Mouse (Mus musculus) Muller cell, postnatal 12 days (primary cell): Measurements from ENCODE around the gene Tex45.

ENCODE experiments used
- DNase-seq: peaks from one replicate; pipeline ENCODE4 v3.0.0-alpha.2; 2015; ENCODE audit errors: inconsistent ontology term

The Tex45 gene

DNA sequence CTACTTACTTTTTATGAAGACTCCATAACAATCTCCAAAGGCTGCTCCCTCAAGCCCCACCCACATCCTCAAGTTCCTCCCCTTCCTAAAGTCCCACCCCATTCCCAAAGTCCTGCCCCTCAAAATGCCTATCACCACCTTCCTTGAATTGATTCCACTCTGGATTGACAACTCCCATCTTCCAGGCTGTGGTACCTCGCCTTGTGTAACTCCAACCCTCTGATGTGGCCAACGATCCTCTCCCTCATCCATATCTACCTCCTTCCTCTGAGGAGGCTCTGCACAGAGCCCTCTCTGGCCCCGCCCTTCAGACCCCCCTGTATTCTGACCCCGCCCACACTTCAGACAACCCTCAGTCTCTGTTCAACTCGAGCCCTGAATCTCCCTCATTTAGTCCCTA, 14.5 kb downstream of the Tex45 start:
- no peak for DNase-seq

DNA sequence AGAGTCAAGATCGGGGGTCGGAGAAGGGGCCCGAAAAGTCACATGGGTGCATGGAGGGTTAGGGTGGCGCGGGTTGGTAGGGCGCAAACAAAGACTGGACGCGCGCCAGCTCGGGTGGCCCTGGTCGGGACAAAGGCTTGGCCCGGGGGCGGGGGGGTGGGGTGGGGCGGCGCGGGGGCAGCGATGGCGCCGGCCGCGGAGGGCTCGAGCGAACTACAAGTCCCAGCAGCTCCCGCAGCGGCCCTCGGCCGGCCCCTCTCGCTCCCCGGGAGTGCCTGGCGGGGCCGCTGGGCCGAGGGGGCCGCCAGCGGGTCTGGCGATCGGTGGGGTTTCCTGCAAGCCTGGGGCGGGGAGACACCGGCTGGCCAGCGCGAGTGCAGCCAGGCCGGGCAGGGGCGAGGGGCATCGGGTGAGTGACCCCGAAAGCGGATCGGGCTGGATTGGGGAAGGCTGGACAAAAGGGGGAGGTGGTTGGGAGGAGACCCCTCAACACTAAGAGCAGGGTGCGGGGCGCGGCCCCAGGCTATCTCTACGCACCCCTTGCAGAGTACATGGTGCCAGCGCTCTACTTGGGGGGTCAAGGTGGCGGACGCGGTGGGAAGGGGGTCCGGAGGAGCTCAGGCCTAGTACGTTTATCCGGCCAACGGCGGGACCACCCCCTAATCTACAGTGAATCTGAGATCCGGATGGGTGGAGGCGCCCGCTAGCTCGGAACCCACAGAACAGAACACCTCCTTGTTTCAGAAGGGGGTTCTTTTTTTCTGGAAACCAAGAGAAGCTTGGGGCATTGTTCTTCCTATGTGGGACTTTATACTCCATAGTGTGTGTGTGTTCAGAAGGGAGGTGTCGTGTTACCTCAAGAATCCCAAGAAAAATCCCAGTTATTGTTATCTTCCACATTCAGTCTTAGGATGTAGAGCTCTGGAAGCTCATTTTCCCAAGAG, 22.5 kb downstream of the Tex45 start, which contains the start of gene Zfp358:
Zfp358 (plus strand) TSS at position 238 of the 944 bp plus-strand sequence.
- peak; percentile 81 for DNase-seq

DNA sequence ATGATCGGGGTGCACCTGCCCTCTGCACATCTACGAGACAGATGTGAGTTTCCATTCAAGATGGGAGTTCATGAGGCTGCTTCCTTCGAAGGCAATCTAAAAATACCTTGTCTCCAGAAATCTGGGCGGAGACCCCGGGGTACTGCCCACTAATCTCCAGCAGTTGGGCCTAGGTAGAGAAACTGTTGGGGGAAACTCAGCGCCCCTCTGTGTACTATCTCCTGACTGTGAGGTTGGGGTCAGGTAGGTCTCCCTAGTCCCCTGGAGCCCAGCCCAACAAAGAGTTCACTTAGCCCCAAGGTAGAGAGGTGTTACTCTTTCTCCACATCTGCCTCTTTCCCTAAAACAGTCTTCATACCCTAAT, 23.2 kb downstream of the Tex45 start:
- DNase-seq: no peak

DNA sequence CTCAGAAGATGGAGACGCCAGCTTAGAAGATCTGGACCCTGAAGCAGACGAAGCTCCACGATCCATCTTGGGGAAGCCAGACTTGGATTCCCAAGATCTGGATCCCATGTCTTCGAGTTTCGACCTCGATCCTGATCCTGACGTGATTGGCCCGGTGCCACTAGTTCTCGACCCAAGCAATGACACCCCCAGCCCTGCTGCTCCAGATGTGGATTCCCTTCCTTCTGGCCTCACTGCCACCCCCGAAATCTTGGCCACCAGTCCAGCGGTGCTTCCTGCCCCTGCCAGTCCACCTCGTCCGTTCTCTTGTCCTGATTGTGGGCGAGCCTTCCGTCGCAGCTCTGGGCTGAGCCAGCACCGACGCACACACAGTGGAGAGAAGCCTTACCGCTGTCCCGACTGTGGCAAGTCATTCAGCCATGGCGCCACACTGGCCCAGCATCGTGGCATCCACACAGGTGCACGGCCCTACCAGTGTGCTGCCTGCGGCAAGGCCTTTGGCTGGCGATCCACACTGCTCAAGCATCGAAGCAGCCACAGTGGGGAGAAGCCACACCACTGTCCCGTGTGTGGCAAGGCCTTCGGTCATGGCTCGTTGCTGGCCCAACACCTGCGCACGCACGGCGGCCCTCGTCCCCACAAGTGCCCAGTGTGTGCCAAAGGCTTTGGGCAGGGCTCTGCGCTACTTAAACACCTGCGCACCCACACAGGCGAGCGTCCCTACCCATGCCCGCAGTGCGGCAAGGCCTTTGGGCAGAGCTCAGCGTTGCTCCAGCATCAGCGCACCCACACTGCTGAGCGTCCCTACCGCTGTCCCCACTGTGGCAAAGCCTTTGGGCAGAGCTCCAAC, 25.1 kb downstream of the Tex45 start:
- DNase-seq: no peak

DNA sequence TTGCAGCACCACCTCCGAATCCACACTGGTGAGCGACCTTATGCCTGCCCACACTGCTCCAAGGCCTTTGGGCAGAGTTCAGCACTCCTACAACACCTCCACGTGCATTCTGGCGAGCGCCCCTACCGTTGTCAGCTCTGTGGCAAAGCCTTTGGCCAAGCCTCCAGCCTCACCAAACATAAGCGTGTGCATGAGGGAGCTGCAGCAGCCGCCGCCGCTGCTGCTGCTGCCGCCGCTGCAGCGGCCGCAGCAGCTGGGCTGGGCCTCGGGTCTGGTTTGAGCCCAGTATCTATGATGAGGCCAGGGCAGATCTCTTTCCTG, 25.7 kb downstream of the Tex45 start:
- no peak for DNase-seq

DNA sequence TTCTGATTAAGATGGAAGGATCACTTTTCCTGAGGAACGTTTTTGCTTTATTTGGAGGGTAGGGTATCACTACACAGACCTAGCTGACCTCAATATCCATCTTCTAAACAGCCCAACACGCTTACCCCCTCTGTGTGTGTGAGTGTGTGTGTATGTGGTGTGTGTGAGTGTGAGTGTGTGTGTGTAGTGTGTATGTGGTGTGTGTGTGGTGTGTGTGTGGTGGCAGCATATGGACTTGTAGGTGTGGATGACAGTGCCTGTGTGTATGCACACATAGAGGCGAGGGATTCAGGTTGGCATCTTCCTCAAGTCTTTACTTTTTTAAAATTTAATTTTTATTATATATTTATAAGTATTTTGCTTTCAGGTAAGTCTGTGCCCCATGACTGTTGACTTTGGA, 27.9 kb downstream of the Tex45 start:
- DNase-seq: no peak

DNA sequence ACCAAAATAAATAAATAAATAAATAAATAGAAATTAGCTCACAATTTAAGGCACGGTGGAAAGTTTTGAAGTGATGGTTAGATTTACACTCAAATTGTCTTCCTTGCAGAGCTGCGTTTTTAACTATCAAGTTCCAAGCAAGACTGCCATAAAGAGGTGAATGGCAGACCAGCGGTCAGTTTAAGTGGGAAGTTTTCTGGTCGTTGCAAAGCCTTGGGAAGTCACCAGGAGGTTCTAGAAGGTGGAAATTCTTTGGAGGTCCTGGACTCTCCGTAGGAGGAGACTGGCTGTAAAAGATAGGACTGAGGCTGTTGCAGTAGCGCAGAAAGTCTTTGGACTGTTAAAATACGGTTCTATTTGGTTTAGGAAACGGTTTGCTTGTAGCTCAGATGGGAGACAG, 29.1 kb downstream of the Tex45 start:
- DNase-seq: no peak

DNA sequence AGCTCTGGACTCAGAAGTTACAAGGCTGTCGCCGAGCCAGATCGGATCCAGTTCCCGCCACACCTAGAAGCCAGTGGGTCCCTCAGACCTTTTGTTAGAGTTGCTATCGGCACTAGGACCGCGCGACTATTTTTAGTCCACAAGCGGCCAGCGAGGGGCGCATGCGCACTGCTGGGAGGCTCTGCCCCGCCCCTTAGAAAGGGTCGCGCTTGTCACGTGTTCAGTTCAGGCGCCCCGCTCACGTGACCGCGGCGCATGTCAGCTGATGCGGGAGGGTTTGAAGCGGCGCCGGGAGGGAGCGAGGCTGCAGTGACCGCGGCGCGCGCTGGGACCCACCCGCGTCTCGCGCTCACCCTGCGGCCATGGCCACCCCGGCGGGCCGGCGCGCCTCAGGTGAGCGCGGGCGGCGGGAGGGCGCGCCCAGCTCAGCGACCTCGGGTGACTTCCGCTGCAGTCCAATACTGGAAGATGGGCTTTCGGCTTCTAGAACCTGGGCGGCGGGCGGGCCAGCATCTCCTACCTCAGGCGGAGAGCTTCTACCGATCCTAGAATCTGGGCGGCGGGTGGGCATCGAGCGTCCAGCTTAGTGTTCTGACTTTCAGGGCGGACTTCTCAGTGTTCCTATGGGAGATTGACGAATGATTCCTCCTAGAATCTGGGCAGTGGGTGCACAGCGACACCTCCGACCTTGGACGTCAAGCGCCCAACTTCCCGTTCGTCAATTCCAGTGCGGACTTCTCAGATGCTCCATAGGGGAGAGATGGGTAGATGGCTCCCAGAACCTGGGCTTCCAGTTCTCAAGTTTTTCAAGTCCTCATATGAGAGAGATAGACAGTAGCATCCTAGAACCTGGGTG, 29.8 kb downstream of the Tex45 start, which contains the start of gene Mcoln1:
Mcoln1 (plus strand) TSS at position 223 of the 856 bp plus-strand sequence.
- peak; percentile 98 for DNase-seq

DNA sequence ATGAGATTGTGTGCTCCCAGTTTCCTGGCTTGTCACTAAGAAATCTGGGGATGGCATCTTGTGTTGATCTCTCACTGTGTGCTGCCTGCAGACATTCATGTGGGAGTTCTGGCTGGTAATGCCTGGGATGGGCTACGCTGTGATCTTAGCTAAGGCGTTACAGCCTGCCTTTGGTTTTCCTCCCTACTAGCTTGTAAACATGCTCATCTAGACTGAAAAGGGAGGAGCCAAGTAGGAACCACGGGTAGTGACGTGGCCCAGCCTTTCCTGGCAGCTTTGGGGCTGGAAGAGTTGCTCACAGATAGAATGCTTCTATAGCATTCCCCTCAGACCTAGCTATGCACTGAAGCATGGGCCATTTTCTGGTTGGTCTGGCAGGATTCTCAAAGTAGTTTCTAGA, 31.6 kb downstream of the Tex45 start:
- DNase-seq: no peak

DNA sequence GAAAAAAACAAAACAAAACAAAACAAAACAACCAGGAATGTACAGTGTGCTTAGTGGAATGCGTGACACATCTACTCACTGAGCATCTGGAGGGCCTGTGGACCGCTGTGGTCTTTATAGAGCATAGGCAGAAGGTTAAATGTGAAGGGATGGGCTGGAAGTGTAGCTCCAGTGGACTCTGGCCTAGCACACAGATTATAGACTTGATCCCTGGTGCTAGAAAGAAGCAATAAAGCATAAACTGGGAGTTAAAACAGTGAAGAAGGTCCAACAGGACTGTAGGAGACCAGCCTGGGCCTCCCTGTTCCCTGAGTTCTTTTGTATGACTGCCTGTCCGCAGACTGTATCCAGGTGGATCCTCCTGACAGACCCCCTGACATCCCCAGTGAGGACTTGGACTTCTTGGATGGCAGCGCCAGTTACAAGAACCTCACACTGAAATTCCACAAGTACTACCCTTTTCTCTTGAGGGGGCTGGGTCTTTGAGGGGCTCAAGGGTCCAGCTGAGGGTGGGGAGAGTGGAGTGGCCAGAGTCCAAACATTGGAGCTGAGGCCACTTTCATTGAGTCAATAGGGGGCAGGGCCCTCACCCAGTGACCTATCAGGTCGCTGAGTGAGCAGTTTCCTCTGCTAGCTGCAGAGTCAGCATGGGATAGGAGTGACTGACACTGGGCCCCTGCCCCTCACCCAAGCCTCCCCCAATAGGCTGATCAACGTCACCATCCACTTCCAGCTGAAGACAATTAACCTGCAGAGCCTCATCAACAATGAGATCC, 37.5 kb downstream of the Tex45 start:
- no peak for DNase-seq

DNA sequence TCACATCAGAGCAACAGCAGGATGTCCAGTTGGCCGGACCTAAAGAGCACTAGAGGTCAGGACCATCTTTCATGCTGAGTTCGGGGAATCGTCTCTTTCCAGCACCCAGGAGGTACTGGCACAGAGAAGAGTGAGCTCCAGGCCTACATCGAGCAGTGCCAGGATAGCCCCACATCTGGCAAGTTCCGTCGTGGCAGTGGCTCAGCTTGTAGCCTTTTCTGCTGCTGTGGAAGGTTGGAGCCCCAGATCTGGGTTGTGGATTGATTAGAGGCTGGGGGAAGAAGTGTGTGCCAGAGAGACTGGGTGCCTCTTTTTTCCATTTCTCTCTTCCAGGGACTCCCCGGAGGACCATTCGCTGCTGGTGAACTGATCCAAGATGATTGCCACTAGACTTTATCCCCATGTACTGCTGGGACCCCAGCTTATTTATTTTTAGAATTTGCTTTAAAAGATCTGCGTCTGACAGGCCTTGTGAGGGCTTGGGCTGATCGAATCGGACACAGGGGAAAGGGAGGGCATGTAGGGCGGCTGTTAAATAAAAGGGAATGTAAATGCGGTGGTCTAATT, 44.1 kb downstream of the Tex45 start:
- DNase-seq: no peak

DNA sequence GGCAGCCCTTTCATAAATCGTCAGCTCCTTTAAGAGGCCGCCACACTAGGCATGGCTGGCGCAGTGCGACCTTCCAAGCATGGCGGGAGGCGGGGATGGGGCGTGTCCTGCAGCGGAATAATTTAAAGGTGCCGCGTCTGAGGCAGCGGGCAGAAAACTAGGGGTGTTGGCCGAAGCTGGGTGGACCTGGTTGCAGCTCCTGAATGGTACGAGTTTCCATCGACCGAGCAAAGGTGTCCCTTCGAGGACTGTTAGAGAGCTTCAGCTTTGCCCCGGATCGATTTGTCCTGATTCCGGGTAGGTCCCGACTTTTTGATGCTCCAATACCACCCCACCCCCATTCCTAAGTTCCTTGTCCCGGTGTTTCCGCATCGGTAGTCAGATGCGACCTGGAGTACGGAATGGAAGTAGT, 44.6 kb downstream of the Tex45 start, which contains the start of gene Pnpla6:
Pnpla6 (plus strand) TSS at position 125 of the 412 bp plus-strand sequence.
- peak; percentile 80 for DNase-seq

DNA sequence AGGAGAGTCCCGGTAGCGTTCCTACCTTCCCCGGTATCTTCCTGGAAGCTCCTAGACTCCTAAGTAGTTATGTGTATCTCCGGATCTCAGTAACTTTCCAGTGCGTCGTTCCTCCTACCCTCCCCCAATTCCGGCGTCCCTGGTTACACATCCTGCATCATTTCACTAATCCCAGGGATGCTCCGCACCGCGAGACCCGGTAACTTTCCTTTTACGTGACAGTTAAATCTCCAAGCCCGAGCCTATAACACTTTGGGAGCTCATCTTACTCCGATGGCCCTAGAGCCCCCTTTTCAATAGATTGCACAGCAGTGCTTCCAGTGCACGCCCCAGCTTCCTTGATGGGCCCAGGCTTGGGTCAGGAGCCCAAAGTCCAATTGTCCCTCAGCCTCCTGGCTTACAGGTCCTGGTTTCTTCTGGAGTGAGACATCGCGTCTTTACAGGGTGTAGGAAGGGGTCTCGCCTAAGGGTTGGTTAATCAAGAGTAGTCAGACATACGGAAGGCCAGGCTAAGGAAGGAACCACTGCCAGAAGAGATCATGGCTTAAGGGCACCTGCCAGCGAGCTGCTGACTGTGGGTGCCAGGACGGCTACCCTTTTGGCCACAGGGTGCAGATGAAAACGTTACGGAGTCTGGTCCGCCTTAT, 45.2 kb downstream of the Tex45 start:
- DNase-seq: peak; percentile 60

DNA sequence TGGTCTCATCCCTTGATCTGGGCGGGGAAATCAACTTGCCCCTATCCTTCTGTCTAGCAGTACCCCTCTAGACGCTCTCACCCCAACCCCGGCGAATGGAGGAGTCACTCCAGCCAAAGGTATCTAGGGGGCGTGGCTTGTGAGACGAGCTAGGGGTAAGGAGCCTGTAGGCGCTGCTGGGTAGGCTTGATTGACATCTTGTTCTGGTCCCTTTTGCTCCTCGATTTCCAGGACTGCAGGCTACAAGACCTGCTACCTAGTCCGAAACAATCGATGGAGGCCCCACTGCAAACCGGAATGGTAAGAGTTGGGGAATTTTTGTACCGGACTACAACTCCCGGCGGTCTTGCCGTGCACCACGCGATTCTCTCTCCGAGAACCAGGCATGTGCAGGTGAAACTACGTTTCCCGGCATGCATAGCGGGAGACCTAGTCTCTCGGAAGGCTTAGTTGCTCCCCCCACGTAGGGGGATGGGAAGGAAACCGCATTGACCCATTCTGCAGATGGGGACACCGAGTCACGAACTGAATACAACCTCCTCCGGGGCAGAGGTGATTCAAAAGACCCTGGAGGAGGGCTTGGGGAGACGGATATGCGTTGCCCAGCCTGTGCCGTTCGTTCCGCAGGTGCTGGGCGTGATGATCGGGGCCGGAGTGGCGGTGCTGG, 45.9 kb downstream of the Tex45 start:
- DNase-seq: peak; percentile 86

DNA sequence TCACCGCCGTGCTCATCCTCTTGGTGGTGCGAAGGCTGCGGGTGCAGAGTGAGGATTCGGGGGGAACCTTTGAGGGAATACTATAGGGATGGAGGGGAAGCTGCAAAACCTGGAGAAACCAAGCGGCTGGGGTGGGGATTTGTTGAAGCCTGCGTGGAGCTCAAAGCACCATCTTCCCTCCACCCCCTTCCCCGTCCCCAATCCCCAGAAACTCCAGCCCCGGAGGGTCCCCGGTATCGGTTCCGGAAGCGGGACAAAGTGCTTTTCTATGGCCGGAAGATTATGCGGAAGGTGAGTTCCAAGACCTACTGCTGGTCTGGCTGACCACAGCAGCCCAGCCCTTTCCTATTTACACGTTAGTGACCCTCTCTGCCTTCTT, 46.4 kb downstream of the Tex45 start:
- DNase-seq: no peak

DNA sequence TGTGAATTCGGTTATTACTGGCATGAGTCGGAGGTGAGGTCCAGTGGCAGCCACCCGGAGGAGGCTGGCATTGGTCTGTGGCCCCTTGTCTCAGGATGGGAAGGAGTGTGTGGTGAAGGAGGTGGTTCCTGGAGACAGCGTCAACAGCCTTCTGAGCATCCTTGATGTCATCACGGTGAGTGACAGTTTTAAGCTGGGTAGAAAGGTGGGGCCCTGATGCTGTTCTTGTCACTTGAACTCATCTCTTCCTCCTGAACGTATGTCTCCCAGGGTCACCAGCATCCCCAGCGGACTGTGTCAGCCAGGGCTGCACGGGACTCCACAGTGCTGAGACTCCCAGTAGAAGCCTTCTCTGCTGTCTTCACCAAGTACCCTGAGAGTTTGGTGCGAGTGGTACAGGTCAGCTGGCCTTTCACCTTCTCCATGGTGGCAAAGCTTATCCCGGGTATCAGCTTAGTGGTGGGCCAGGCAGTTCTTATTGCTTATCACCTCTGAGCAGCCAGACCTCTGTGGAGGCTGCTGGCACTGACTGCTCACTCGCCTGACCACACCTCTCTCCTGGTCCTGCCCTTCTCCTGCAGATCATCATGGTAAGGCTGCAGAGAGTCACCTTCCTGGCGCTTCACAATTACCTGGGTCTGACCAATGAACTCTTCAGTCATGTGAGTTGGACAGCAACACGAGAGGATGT, 51.5 kb downstream of the Tex45 start:
- no peak for DNase-seq

DNA sequence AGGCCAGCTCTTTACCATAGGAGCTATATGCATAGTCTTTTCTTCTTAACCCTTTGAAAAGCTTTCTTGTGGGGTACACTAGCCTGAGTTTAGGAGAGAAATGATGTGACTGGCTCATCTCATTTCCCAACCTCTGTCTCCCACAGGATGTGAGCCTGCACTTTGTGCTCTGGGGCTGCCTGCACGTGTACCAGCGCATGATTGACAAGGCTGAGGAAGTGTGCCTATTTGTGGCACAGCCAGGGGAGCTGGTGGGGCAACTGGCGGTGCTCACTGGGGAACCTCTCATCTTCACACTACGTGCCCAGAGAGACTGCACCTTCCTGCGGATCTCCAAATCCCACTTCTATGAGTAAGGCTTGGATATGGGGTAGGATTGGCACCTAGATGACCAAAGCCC, 60.2 kb downstream of the Tex45 start:
- no peak for DNase-seq

DNA sequence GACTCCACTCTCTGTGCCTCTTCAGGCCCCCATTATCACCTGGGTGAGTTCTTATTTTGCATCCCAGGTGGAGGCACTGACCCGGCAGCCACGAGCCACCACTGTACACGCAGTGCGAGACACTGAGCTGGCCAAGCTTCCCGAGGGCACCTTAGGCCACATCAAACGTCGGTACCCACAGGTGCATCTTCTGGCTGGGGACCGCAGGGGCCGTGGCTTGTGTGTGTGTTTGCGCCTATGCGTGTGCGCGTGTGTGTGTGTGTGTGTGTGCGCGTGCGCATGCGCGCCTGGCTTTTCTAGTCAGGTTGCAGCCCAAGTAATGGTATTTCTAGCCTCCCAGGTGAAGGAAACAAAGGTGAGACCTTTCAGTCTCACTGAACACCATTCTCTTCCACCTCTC, 61.3 kb downstream of the Tex45 start:
- DNase-seq: no peak
